Mouse (Mus musculus): Measurements from ENCODE around the gene Slc39a10.

Slc39a10 gene

GRCm38 (mm10) chr1:46892752-46893151, at the start of gene Slc39a10:
Slc39a10 (minus strand) TSS chr1:46892852.
- no peak for DNase-seq (ENCODE audit: low spot score in 2 of 2)

DNA sequence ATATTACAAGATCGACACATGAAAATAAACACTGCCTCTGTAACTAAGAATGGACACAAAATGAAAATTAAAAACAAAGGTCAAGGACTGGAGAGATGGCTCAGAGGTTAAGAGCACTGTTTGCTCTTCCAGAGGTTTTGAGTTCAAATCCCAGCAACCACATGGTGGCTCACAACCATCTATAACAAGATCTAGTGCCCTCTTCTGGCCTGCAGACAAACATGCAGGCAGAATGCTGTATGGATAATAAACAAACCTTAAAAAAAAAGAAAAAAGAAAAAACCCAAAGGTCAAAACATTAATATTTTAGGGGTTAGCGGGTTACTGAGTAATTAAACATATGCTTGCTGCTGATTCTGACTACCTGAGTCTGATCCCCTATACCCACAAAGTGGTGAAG, 46.6 kb upstream of the Slc39a10 start:
- no peak for DNase-seq (ENCODE audit: low spot score in 2 of 2)

DNA sequence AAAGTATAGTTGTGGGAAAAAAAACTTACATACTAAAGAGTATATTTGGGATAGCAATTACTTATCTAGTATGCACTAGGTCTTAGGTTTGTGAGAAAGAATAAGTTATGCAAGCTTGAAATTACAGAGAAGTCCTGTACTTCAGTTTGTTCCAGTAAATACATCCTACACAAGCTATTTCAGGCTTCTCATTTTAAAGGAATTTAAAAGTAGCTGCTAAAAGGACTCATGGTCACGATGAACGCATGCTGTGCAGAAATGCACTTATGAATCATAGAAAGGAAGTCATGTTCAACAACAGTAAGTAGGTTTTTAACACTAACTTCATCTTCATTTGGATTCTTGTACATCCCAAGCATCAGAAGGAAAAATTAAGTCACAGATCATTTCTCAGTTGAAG, 45.0 kb upstream of the Slc39a10 start:
- DNase-seq (ENCODE audit: low spot score in 2 of 2): no peak

- DNase-seq (ENCODE audit: low spot score in 2 of 2): no peak
These were observed 34.5 kb upstream of the Slc39a10 start for GRCm38 (mm10) chr1:46927104-46927503.

DNA sequence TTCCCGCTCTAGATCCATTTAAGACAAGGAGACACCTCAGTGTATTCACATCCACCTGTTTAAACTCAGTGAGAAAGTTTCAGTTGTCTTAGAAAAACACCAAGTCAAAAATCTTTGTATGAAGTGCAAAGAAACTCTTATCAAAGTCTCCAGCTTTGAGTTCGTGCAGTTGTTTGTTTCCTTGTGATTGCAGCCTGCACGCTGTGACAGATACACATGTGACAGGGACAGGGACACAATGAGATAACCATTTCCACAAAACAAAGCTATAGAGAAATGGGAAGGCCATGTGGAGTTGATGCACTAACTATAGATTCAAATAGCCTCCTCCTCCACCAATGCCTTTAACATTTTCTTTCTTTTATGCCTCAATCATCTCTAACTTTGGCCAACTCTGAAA, 33.6 kb upstream of the Slc39a10 start:
- no peak for DNase-seq (ENCODE audit: low spot score in 2 of 2)

DNA sequence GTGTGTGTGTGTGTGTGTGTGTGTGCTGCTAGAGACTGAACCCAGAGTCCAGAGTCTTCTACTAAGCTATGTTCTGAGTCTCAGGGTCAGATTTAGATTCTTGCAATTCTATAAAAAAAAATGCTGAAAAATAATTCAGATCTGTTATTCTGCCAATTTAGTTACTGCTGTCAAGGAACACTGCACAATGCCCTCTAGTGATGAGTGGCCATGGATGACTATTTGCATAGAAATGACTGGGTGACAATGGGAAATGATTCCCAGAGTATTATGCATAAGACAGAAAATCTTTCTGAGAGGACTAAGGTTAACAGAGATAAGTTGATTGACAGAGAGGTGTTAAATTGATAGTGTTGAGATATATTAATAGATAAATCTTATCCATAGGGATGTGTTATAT, 32.3 kb upstream of the Slc39a10 start:
- no peak for DNase-seq (ENCODE audit: low spot score in 2 of 2)

GRCm38 (mm10) chr1:46922904-46923303, 30.3 kb upstream of the Slc39a10 start:
- DNase-seq (ENCODE audit: low spot score in 2 of 2): no peak

- DNase-seq (ENCODE audit: low spot score in 2 of 2): no peak
These were observed 29.0 kb upstream of the Slc39a10 start for GRCm38 (mm10) chr1:46921630-46922029.

- no peak for DNase-seq (ENCODE audit: low spot score in 2 of 2)
These were observed 23.6 kb upstream of the Slc39a10 start for GRCm38 (mm10) chr1:46916237-46916636.

- no peak for DNase-seq (ENCODE audit: low spot score in 2 of 2)
These were observed 21.7 kb upstream of the Slc39a10 start for GRCm38 (mm10) chr1:46914349-46914748.

DNA sequence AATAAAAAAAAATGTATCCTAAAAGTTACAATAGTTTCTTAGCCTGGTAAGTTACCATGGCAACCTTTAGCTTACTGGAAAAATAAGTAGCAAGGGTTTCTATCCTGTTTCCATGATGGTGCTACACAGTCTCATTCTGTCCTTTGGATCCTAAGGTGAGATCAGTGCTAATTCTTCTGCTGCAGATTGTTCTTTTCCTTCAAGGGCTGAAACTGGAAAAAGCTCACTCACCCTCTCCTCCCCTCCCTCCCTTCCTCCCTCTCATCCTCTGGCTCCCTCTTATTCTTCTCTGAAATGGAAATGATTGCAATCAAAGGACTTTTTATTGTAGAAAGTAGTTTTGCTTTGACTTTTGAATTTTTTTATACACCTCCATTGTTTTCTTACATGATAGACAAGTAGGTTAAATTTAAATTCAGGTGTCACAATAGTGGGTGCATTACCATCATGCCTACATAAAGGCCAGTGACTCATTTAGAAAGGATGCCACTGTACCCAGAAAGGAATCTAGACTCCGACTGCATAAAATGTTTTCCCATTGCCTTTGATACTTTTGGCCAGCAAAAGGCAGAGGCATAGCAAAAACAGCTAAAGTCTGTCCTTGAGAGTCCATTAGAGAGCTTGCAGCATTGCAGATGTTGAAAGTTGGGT, 20.0 kb upstream of the Slc39a10 start:
- no peak for DNase-seq (ENCODE audit: low spot score in 2 of 2)

DNA sequence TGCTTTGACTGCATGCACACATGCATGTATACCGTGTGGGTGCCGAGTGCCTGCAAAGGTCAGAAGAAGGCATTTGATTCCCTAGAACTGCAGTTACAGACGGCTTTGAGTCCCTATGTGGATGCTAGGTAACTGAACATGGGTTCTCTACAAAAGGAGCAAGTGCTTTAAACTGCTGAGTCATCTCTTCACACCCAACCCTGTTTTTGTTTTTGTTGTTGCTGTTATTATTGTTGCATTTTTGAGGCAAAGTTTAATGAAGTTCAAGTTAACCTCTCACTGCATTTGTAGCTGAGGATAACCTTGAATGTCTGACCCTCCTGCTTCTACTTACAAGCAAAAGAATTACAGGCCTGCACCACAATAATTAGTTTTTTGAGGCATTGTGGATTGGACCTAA, 17.5 kb upstream of the Slc39a10 start:
- DNase-seq (ENCODE audit: low spot score in 2 of 2): no peak

DNA sequence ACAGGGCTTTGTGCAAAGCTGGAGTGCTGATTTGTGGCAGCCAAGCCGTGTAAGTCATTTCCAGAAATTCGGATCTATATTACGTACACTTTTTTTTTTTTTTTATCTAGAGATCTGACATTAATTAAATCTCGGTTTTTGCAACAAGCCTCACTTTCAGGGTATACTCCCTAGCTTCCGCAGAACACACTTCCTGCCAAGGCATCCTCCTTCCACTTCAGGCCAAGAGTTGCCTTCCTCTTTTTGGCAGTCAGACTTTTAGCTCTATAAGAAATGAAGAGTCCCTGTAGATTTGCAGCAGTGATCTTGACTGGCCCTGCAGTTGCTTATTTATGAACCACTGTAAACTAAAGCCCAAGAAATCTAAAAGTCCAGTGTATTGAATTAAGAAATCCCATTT, 13.1 kb upstream of the Slc39a10 start:
- no peak for DNase-seq (ENCODE audit: low spot score in 2 of 2)

DNA sequence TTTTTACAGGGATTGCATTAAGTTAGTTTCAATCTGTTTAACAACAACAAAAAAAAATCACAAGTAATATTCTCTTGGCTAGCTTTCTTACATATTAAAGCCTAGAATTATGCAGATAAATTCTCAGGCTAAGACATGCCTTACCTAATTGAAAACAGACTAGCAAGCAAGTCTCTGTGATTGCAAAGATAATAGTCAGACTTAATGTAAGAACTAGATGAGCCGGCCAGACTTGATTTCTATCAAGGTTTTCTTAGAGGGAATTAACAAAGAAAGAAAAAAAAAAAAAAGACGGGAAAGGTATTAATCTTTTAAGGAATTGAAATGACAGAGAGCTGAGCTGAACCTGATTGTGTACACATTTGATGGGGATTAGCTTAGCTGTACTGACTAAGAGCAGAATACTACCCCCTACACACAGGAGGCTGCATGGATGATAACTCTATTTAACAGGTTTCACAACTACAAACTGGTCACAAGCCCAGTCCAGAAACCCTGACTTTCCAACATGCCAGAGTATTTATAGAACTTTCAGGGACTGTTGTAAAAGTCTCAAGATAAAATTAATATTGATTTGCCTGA, 9.5 kb upstream of the Slc39a10 start:
- DNase-seq (ENCODE audit: low spot score in 2 of 2): no peak

DNA sequence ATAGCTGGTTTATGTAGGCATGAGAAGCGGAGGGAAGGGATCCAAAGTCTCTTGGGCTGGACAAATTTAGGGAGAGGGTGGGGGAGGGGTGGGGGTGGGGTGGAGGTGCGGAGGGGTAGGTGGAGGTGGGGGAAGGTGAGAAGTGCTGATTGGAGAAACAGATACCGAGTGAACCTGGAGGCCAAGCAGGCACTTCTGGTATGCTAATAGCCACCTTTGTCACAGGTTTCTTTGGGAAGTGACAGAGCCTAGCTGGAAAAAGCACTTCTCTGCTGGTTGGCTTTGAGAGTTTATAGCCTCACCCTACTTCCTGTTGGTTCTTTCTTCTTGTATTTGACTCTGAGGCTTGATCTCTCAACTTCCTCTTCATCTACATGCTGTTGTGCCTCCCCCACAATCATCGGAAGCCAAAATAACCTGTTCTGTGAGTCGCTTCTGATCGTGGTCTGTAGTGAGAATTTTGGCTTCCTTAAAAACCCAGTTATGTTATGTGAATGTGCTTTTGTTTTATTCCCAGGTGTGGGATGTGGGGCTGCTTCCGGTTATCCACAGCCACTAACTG, 1.7 kb upstream of the Slc39a10 start:
- DNase-seq (ENCODE audit: low spot score in 2 of 2): no peak

- DNase-seq (ENCODE audit: low spot score in 2 of 2): no peak
These were observed 3.9 kb downstream of the Slc39a10 start for GRCm38 (mm10) chr1:46888726-46889125.

DNA sequence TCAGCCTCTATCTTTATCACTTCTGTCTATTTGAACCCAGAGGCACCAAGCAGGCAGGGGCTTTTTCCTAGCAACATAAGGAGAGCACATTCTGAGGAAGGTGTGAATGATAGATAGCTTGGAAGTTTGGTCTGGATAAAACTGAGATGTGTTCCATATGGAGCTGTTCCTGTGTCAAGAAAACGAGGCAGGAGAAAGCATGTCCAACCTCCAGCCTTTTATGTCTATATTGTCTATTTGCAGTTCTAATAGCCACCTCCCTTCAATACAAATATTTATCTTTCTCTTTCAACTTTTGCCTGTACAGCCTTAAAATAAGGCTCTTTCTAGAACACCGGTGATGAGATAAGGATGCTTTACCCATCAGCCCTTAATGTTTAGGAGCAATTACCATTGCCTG, 4.3 kb downstream of the Slc39a10 start:
- DNase-seq (ENCODE audit: low spot score in 2 of 2): no peak

GRCm38 (mm10) chr1:46887908-46888307, 4.7 kb downstream of the Slc39a10 start:
- no peak for DNase-seq (ENCODE audit: low spot score in 2 of 2)

- no peak for DNase-seq (ENCODE audit: low spot score in 2 of 2)
These were observed 6.6 kb downstream of the Slc39a10 start for GRCm38 (mm10) chr1:46886091-46886490.

GRCm38 (mm10) chr1:46885231-46885630, 7.4 kb downstream of the Slc39a10 start:
- DNase-seq (ENCODE audit: low spot score in 2 of 2): no peak

DNA sequence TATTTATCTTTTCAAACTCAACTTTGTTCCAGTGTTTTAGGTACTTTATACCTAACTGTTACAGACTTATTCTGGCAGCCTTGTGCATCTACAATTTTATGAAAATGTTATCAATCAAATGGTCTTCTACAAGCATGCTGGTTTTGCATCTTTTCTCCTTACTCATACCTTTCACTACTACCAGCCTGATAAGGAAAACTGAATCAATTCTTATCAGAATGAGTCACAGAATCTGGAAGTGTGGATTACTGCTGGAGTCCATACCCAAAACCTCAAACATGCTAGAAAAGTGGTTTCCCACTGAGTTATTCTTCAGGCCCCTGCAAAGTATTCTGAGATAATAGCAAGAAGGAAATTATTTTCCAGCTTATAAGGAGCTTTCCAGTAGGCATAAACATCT, 12.7 kb downstream of the Slc39a10 start:
- no peak for DNase-seq (ENCODE audit: low spot score in 2 of 2)

GRCm38 (mm10) chr1:46873770-46874169, 18.9 kb downstream of the Slc39a10 start:
- no peak for DNase-seq (ENCODE audit: low spot score in 2 of 2)

DNA sequence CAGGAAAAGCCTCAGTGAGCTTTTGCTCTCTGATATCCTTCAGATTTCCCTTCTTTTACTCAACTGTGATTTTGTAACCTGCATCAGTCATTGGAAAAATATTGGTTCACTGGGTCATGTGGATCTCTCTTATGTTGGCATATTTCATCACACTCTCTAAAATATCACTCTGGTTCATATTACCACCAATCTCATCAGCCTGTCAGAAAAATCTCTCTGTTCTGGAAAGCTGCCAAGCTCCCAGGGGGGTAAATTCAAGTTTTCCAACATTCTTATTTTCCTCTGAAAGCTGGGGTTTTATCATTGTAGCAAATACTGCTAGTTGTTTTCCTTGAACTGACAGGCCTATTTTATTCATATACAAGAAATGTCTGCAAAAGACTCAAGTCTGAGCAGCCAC, 22.9 kb downstream of the Slc39a10 start:
- DNase-seq (ENCODE audit: low spot score in 2 of 2): no peak
